Mouse (Mus musculus): ENCODE data around the gene Tceal5. TPM values are rescaled to one million over a fixed set of nuclear protein-coding genes. Genes with fewer than 3 reads are reported as not detected.

Tceal5 gene
- total RNA-seq (2017): 0.97 TPM in 1 of 2 replicates, not detected in the other

- ATAC-seq (replicated peaks; ENCODE audit: low read depth, poor library complexity, severe bottlenecking): peak; percentile 68
These were observed at the start of gene Tceal5 for GRCm38 (mm10) chrX:136203664-136204066. TSS of gene Tceal5 (minus strand) at chrX:136203876.

GRCm38 (mm10) chrX:136252023-136252729 is 48.5 kb upstream of the Tceal5 start:
- peak; percentile 58; the same call in 1 of the 2 replicates for ATAC-seq (replicated peaks; ENCODE audit: low read depth, poor library complexity, severe bottlenecking)

- ATAC-seq (replicated peaks; ENCODE audit: low read depth, poor library complexity, severe bottlenecking): no peak
These were observed 46.0 kb upstream of the Tceal5 start for GRCm38 (mm10) chrX:136249671-136250070.

GRCm38 (mm10) chrX:136248811-136249210 is 45.1 kb upstream of the Tceal5 start:
- no peak for ATAC-seq (replicated peaks; ENCODE audit: low read depth, poor library complexity, severe bottlenecking)

- no peak for ATAC-seq (replicated peaks; ENCODE audit: low read depth, poor library complexity, severe bottlenecking)
These were observed 41.9 kb upstream of the Tceal5 start for GRCm38 (mm10) chrX:136245521-136246071.

GRCm38 (mm10) chrX:136244574-136245229 is 41.0 kb upstream of the Tceal5 start, which contains the start of gene Tceal9:
TSS of gene Tceal9 (plus strand) at chrX:136245079.
- ATAC-seq (replicated peaks; ENCODE audit: low read depth, poor library complexity, severe bottlenecking): peak; percentile 100

GRCm38 (mm10) chrX:136243181-136243580 is 39.5 kb upstream of the Tceal5 start:
- no peak for ATAC-seq (replicated peaks; ENCODE audit: low read depth, poor library complexity, severe bottlenecking)

GRCm38 (mm10) chrX:136238118-136238517 is 34.4 kb upstream of the Tceal5 start:
- ATAC-seq (replicated peaks; ENCODE audit: low read depth, poor library complexity, severe bottlenecking): peak; percentile 60; the same call in 1 of the 2 replicates

GRCm38 (mm10) chrX:136227768-136228167 is 24.1 kb upstream of the Tceal5 start:
- no peak for ATAC-seq (replicated peaks; ENCODE audit: low read depth, poor library complexity, severe bottlenecking)

GRCm38 (mm10) chrX:136223714-136224113 is 20.0 kb upstream of the Tceal5 start:
- no peak for ATAC-seq (replicated peaks; ENCODE audit: low read depth, poor library complexity, severe bottlenecking)

GRCm38 (mm10) chrX:136216303-136216702 is 12.6 kb upstream of the Tceal5 start:
- no peak for ATAC-seq (replicated peaks; ENCODE audit: low read depth, poor library complexity, severe bottlenecking)

GRCm38 (mm10) chrX:136214729-136215677 is 11.3 kb upstream of the Tceal5 start, which contains the start of the genes Tceal7 and Bex1:
TSS of gene Tceal7 (plus strand) at chrX:136214779.
TSS of gene Bex1 (minus strand) at chrX:136215513.
- ATAC-seq (replicated peaks; ENCODE audit: low read depth, poor library complexity, severe bottlenecking): peak; percentile 72

GRCm38 (mm10) chrX:136213396-136213795 is 9.7 kb upstream of the Tceal5 start:
- ATAC-seq (replicated peaks; ENCODE audit: low read depth, poor library complexity, severe bottlenecking): no peak

GRCm38 (mm10) chrX:136204406-136204805 is 730 bp upstream of the Tceal5 start:
- ATAC-seq (replicated peaks; ENCODE audit: low read depth, poor library complexity, severe bottlenecking): no peak

- ATAC-seq (replicated peaks; ENCODE audit: low read depth, poor library complexity, severe bottlenecking): no peak
These were observed 419 bp downstream of the Tceal5 start for GRCm38 (mm10) chrX:136203257-136203656.

- ATAC-seq (replicated peaks; ENCODE audit: low read depth, poor library complexity, severe bottlenecking): peak; percentile 71
These were observed 6.8 kb downstream of the Tceal5 start for GRCm38 (mm10) chrX:136196873-136197272.

- no peak for ATAC-seq (replicated peaks; ENCODE audit: low read depth, poor library complexity, severe bottlenecking)
These were observed 8.3 kb downstream of the Tceal5 start for GRCm38 (mm10) chrX:136195193-136195944.

GRCm38 (mm10) chrX:136183107-136183506 is 20.6 kb downstream of the Tceal5 start:
- no peak for ATAC-seq (replicated peaks; ENCODE audit: low read depth, poor library complexity, severe bottlenecking)

- peak; percentile 88 for ATAC-seq (replicated peaks; ENCODE audit: low read depth, poor library complexity, severe bottlenecking)
These were observed 22.7 kb downstream of the Tceal5 start for GRCm38 (mm10) chrX:136180897-136181553.
